Mouse (Mus musculus): Measurements from ENCODE around the gene Nmt2. TPM values are rescaled to one million over a fixed set of nuclear protein-coding genes. Genes with fewer than 3 reads are reported as not detected.

The Nmt2 gene
- total RNA-seq (2021): 10 to 100 TPM; 49.0 to 55.3 TPM
- long read RNA-seq, experiment 1, full-length matches to known transcripts: 34 of 38 reads
- long read RNA-seq, experiment 1, partial matches to known transcripts: 1 of 38 reads
- long read RNA-seq, experiment 1, other reads (novel, unspliced or antisense): 3 of 38 reads
- long read RNA-seq, experiment 2, full-length matches to known transcripts: 12 of 17 reads
- long read RNA-seq, experiment 2, partial matches to known transcripts: 3 of 17 reads
- long read RNA-seq, experiment 2, other reads (novel, unspliced or antisense): 2 of 17 reads

GRCm38 (mm10) chr2:3283602-3284472, at the start of gene Nmt2:
Gene Nmt2, plus strand, starts transcription at chr2:3284212.
- peak; percentile 100 for DNase-seq

GRCm38 (mm10) chr2:3239255-3239654, 44.8 kb upstream of the Nmt2 start:
- no peak for DNase-seq

- no peak for DNase-seq
These were observed 39.8 kb upstream of the Nmt2 start for GRCm38 (mm10) chr2:3244251-3244650.

GRCm38 (mm10) chr2:3251309-3251708, 32.7 kb upstream of the Nmt2 start:
- DNase-seq: no peak

GRCm38 (mm10) chr2:3266466-3266865, 17.5 kb upstream of the Nmt2 start:
- no peak for DNase-seq

GRCm38 (mm10) chr2:3267879-3268278, 16.1 kb upstream of the Nmt2 start:
- DNase-seq: no peak

GRCm38 (mm10) chr2:3273349-3273748, 10.7 kb upstream of the Nmt2 start:
- DNase-seq: no peak

- no peak for DNase-seq
These were observed 7.9 kb upstream of the Nmt2 start for GRCm38 (mm10) chr2:3276106-3276505.

- DNase-seq: peak; percentile 19
These were observed 6.5 kb upstream of the Nmt2 start for GRCm38 (mm10) chr2:3277502-3277901.

- no peak for DNase-seq
These were observed 2.7 kb upstream of the Nmt2 start for GRCm38 (mm10) chr2:3281311-3281710.

- DNase-seq: peak; percentile 64
These were observed 978 bp upstream of the Nmt2 start for GRCm38 (mm10) chr2:3282866-3283601.

- peak; percentile 62 for DNase-seq
These were observed 615 bp downstream of the Nmt2 start for GRCm38 (mm10) chr2:3284473-3285180.

GRCm38 (mm10) chr2:3285181-3285530, 1.1 kb downstream of the Nmt2 start:
- DNase-seq: peak; percentile 36

GRCm38 (mm10) chr2:3285709-3286108, 1.7 kb downstream of the Nmt2 start:
- no peak for DNase-seq

GRCm38 (mm10) chr2:3286243-3286642, 2.2 kb downstream of the Nmt2 start:
- no peak for DNase-seq

GRCm38 (mm10) chr2:3289581-3289980, 5.6 kb downstream of the Nmt2 start:
- DNase-seq: peak; percentile 39

- DNase-seq: no peak
These were observed 8.2 kb downstream of the Nmt2 start for GRCm38 (mm10) chr2:3292170-3292569.

GRCm38 (mm10) chr2:3295826-3296225, 11.8 kb downstream of the Nmt2 start:
- DNase-seq: no peak

- DNase-seq: peak; percentile 83
These were observed 21.5 kb downstream of the Nmt2 start for GRCm38 (mm10) chr2:3305426-3306025.

GRCm38 (mm10) chr2:3323132-3323531, 39.1 kb downstream of the Nmt2 start:
- no peak for DNase-seq

GRCm38 (mm10) chr2:3324381-3325130, 40.5 kb downstream of the Nmt2 start:
- DNase-seq: no peak
